Mouse (Mus musculus) megakaryocyte progenitor cell, adult 5-6 weeks (primary cell): ENCODE measurements around the gene Slc35f3. TPM values are rescaled to one million over a fixed set of nuclear protein-coding genes. Genes with fewer than 3 reads are reported as not detected.

Experiments
- ATAC-seq: replicated peaks from 2 replicates; pipeline ENCODE4 v1.8.0; 2016; ENCODE audit warnings: mild to moderate bottlenecking, moderate TSS enrichment, inconsistent platforms; ENCODE audit not compliant: poor library complexity
- total RNA-seq, 2 experiments: library from RNA; stranded (forward) in 1 of 2; stranded (reverse) in 1 of 2; fragments of 157-497, 149-512 nt in 1 of 2; fragments of 200-1000 nt in 1 of 2; gene quantifications; 2 replicates each; pipeline versions ENCODE4 v1.2.3 to v1.2.4; 2015 to 2017

Slc35f3 gene
- total RNA-seq (2015) = not detected in 2 replicates
- total RNA-seq (2017) = not detected in 2 replicates

DNA sequence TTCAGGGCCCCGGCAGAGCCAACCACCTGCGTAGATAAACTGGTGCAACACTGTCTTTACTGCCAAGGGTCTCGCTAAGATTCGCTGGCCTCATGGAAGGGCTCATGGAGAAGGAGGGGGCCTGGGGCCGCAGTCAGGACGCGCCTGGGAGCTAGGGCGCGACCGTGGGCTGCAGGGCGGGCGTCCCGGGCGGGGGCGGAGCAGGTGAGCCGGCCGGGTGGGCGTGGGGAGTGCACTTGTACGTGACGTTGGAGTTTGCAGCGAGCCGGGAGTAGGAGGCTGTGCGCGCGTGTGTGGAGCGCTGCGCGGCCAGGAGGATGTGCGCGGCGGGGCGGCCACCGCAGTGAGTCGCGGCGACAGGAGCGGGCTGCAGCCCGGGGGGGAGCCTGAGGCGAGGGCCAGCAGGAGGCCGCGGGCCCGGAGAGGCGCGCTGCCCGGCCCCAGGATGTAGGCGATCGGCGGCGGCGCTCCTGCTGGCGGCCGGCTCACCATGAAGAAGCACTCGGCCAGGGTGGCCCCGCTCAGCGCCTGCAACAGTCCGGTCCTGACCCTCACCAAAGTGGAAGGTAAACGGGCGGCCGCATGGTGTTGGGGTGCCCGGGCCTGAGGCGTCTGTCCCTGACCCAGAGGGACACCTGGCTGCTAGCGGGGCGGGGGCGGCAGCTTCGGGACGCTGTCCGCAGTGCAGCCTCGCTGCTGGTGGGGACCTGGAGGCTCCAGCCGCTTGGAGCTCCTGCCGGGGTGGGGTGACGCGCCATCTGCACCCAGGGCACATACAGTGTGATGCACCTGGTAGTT, at the start of gene Slc35f3:
Gene Slc35f3, plus strand, starts transcription at position 263 of the 798 bp plus-strand sequence.
- ATAC-seq = 0 out of 2 replicates have a peak, but pooled peaks have one; percentile 20

DNA sequence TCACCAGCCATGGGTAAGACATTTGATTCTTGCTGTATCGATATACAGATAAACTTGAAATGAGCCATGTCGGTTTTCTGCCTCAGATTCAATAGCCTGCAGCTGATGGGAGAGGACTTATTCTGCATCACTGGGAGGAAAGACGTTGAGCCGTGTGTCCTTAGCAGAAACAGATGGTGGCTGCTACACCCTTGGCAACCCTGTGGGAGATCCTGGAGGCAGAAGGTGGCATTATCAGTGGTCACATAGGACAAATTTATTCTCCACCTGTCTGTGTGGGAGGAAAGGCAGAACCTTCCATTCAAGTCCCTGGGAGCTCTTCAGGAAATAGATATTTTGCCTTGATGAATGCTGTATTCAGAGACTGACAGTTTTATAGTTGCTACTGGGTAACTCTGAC, 47.9 kb upstream of the Slc35f3 start:
- ATAC-seq = no peak

DNA sequence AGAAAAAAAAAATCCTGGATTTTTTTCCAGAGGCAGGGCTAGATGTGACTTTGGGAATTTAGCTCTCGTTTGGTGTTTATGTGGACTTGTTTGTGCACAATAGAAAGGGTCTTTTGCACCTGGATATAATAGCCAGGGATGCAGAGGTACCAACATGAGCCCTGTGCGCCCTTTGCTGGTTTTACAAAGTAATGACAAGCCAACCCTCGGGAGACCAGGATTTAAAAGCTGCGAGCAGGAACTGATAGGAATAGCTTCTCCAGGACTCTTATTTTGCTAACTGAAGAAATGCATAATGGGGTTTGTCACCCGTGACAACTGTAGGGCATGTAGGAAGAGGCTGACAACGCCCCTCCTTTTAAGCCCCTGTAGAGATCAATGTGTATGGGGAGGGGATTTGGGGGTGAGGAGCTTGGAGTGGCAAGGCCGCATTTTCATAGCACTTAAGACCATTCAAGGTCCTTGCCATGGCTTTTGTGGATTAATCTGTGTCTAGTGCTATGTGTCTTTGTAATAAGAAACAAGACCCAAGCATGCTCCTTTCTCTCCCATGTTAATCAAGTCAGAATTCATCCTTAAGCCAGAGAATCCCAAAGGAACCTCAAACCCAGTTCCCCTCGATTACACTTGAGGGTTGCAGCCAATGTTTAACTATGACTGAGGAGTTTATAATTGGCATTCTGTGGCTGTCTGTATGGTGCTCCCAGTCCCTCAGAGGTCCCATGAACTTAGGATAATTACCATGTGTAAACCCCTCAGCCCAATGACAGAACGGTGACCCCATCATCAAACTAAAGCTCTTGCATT, 41.6 kb upstream of the Slc35f3 start:
- ATAC-seq = no peak

GRCm38 (mm10) chr8:126257392-126257681, 41.0 kb upstream of the Slc35f3 start:
- no peak for ATAC-seq

DNA sequence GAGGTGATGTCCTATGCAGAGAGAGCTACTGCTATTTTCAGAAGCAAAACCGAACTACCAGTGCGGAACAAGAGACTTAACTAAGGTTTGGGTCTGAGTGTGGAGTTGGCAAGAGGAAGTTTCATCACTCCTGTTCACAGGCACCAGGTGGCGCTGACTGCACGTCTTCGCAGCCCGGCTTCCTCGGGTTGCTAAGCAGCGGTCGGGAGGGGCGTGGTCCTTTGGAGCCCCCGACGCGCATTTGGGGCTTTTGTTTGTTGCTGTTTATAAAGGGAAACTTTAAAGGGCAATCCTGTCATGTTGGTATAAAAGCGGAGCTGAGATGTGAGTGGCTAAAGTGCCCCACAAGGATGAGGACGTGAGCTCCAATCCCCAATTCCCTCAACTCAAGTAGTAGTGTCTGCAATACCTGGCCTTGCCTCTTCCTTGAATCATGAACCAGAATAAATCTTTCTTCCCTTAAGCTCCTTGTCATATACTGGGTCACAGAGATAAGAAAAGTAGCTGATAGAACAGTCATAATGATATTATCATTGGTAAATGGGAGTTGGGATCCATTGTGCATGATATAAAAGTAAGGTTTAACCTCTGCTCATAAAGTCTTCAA, 40.1 kb upstream of the Slc35f3 start:
- peak; percentile 95 for ATAC-seq

DNA sequence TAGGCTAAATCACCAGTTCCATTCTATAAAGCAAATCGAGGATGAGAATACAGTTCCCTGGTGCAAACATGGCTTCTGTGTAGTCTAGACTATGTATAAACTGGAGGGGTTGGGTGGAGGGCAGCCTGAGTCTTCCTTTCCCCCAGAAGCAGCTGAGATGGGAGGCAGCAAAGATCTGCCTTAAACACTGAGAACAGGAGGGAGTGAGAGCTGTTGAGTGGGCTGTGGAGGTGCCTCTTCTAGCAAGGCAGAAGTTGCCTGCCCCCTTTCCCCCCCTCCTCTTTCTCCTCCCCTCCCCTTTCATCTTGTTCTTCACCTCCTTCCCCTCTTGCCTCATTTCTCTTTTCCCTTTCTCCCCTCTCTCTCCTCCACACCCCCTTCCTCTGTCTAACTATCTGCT, 33.2 kb upstream of the Slc35f3 start:
- no peak for ATAC-seq

GRCm38 (mm10) chr8:126267118-126267517, 31.2 kb upstream of the Slc35f3 start:
- peak; percentile 55 for ATAC-seq

DNA sequence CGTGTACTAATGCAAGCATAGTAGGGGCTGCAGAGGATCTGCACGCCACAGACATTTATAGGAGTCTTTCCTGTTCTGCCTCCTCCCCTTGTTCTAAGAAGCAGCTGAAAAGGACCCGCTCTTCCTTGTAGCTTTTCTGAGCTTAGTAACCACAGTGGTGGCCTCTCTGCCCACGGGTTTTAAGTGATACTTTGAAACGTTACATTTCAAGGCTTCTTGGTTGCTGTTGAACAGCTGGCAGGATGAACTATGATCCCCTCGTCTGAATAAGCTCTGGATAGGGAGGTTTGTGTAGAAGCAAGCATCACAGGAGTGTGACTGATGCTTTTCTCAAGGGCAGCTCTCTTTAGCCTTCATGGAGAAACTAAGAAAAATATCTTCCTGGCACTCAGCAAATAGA, 28.6 kb upstream of the Slc35f3 start:
- ATAC-seq = no peak

DNA sequence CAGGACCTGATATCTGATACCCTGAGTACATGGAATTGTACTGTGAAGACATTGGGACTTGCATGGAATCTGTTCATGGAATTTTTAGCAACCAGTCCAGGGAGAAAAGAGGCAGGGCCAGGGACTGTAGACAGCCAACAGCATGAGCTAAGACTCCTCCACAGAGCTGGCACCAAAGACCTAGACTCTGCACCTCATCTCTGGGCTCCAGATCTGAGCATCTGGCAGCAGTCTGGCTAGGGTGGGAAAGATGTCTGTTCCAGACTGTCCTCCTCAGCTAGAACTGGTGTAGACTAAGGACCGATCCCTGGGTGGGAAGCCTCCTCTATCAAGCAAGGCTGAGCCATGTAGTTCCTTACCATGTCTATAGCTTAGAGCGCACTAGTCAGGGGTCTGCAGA, 25.9 kb upstream of the Slc35f3 start:
- no peak for ATAC-seq

- ATAC-seq = no peak
Observed at GRCm38 (mm10) chr8:126273066-126273465, 25.3 kb upstream of the Slc35f3 start.

GRCm38 (mm10) chr8:126274866-126275360, 23.4 kb upstream of the Slc35f3 start:
- no peak for ATAC-seq

DNA sequence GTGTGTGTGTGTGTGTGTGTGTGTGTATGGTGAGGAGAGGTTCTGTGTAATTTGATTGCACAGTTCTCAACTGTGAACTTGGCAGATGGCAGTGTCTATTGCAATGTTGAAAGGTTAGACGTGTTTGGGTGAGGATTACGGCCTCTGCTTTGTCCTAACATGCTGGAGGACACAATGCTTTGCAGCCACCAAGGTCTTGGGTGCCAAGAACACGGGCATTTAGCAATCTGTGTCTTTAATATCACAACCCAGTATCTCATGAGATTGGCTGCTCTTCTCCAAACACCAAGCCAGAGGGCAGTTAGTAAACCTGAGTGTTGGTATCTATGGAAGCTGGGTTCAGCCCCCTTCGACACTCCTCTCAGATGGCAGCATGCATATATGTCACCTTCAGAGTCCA, 22.5 kb upstream of the Slc35f3 start:
- no peak for ATAC-seq

DNA sequence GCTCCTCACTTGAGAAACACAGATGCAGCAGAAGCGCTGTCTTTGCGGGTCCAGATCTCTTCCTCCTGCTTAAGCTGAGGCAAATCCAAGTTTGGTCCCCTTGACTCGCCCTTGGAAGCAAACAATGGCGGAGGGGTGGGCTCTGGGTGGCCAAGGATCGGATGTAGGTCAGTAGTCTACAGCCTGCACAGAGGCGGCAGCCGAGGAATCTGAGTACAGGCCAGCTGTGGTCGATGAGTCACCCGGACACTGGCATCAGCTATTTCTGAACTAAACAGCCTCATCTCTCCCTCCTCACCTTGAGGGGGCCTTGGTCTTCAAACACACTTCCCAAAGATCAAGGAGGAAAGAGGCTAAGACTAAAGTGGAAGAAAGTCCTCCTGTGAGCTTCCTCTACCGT, 6.4 kb upstream of the Slc35f3 start:
- ATAC-seq = no peak

DNA sequence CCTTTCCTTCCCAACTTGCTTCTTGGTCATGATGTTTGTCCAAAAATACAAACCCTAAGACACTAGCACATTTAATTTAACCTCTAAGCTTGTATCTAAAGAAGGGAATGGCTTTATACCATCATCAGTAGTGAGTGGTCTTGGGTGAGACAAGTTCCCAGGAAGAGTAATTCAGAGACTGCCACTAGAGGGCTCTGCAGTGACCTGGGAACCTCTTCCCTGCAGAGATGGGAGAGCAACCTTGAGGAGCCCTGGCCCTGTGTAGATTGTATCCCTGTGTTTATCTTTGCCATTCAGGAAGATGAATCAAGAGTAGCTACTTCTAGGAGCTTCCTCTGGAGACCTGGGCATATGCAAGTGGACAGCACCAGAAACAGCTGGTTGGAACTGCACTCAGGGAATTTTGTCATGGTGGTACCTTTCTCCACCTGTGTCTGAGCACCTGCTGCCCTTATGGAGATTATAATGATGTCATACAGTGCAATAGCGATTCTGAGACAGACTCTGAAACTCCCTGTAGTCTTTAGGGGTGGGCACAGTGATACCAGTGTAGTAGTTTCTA, 993 bp upstream of the Slc35f3 start:
- peak; percentile 76 for ATAC-seq

DNA sequence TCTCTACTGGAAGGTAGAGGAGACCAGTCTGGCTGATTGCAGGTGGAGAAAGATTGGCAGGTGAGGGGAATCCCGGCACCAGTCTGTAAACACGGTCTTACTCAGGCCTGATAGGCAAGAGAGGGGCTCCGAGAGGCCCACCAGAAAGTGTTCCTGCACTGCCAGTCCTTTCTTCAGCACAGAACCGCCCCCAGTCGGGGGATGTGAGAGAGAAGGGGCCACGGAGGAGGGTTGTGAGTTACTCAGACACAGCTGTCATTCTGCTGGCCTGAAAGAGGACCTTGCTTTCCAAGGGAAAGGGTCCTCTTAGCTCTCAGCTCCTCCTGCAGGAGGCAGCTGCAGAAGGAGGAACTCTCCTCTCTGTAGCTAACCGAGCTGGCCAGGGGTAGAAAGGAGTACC, 975 bp downstream of the Slc35f3 start:
- no peak for ATAC-seq

GRCm38 (mm10) chr8:126300350-126300749, 2.0 kb downstream of the Slc35f3 start:
- ATAC-seq = no peak

- no peak for ATAC-seq
Observed at GRCm38 (mm10) chr8:126301580-126301979, 3.2 kb downstream of the Slc35f3 start.

DNA sequence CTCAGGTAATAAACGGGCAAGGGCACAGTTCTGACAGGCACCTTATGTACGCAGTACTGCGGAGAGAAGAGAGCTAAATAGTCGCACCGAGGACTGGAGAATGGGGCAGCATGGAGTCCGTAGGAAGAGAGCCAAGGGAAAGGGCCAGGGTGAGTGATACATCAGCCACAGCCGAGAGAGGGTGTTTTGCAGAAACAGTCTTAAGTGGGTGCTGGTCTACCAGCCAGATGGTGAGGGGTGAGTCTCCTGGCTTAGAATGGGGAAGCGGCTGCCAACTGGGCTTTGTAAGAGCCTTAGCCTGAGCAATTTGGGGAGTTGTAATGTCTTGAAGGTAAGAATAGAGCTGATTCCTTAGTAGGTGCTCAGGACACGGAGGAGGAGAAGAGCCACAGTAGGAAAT, 8.8 kb downstream of the Slc35f3 start:
- ATAC-seq = no peak

GRCm38 (mm10) chr8:126309015-126309414, 10.7 kb downstream of the Slc35f3 start:
- ATAC-seq = no peak

GRCm38 (mm10) chr8:126324931-126325330, 26.6 kb downstream of the Slc35f3 start:
- no peak for ATAC-seq

GRCm38 (mm10) chr8:126326136-126326535, 27.8 kb downstream of the Slc35f3 start:
- ATAC-seq = no peak
